Mouse (Mus musculus): ENCODE results near the gene Pla2g7. TPM values are rescaled to one million over a fixed set of nuclear protein-coding genes. Genes with fewer than 3 reads are reported as not detected.

The Pla2g7 gene
- total and polyA plus RNA-seq, 2 experiments from 2014 or later = 11.1 to 22.7 TPM

DNA sequence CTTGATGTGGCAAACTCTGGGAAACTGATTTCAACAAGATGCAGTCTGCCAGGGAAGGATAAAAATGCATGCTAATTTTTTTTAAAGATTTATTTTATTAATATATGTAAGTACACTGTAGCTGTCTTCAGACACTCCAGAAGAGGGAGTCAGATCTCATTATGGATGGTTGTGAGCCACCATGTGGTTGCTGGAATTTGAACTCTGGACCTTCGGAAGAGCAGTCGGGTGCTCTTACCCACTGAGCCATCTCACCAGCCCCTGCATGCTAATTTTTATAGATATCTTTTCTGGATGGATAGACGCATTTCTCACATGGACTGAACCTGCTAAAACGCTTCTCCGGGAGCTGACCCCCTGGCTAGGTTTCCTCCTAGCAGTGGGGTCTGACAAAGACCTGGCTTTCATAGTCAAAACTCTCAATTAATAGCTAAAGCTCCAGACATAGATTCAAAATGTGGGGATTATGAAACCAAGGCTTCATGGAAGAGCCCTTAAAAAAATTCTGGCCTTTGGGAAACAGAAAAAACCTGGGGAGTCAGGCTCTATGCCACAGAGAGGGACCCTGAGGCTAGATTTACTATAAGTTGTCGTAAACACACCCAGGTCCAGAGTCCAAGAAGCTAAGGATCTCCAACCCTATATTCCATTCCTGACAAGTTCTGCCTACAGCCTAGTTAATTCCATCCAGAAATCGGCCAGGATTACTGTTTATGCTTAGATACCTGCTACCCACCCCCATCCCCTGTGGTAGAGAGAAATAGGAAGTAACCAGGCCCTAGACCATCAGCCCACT, 4.5 kb upstream of the Pla2g7 start:
- H3K9me3 ChIP-seq (replicated peaks; ENCODE audit: control insufficient read depth, low read length) = no peaks in the 10 kb centered on the region
- ATAC-seq (ENCODE audit: insufficient read depth, low read depth) (no peak), DNase-seq (ENCODE audit: low spot score) (no peak)
- no peak for TF ChIP-seq EP300 (IDR thresholded peaks at IDR 0.05; ENCODE audit: low read depth)
- no peak for TF ChIP-seq CTCF (IDR thresholded peaks at IDR 0.05; ENCODE audit: low read depth)
- H3K27ac ChIP-seq (ENCODE audit: low read depth) = no peak overlapping the region
- no peaks in the 10 kb centered on the region for H3K4me1 ChIP-seq (ENCODE audit: control insufficient read depth, insufficient read depth)
- H3K4me2 ChIP-seq (ENCODE audit: low read depth, low read length) = no peak overlapping the region
- no peaks in the 10 kb centered on the region for H3K36me3 ChIP-seq (replicated peaks; ENCODE audit: control insufficient read depth, insufficient read depth, low read length)
- WGBS = 84% methylated on average over 7 of the region's 7 CpGs
- no peak overlapping the region for H3K4me3 ChIP-seq (ENCODE audit: low read depth, low read length)
- H3K9ac ChIP-seq (replicated peaks; ENCODE audit: low read depth, low read length) = no peak overlapping the region
- H3K27me3 ChIP-seq (ENCODE audit: control insufficient read depth, insufficient read depth, low read length) = no peaks in the 10 kb centered on the region

GRCm38 (mm10) chr17:43567593-43567991, 306 bp upstream of the Pla2g7 start:
- Histone ChIP-seq H3K4me2 (ENCODE audit: low read depth, low read length) (peak overlapping the region; percentile 68), H3K27ac (ENCODE audit: low read depth) (no peak overlapping the region), H3K36me3 (replicated peaks; ENCODE audit: control insufficient read depth, insufficient read depth, low read length) (no peaks in the 10 kb centered on the region), H3K9me3 (replicated peaks; ENCODE audit: control insufficient read depth, low read length) (no peaks in the 10 kb centered on the region), H3K27me3 (ENCODE audit: control insufficient read depth, insufficient read depth, low read length) (no peaks in the 10 kb centered on the region), H3K4me1 (ENCODE audit: control insufficient read depth, insufficient read depth) (peaks cover 4% of the 10 kb centered on the region; the same call in 1 of the 2 replicates), H3K9ac (replicated peaks; ENCODE audit: low read depth, low read length) (no peak overlapping the region), H3K4me3 (ENCODE audit: low read depth, low read length) (peak overlapping the region; percentile 52)
- DNase-seq (ENCODE audit: low spot score) (no peak), ATAC-seq (ENCODE audit: insufficient read depth, low read depth) (no peak)
- TF ChIP-seq CTCF (IDR thresholded peaks at IDR 0.05; ENCODE audit: low read depth) (no peak), EP300 (IDR thresholded peaks at IDR 0.05; ENCODE audit: low read depth) (no peak)
- 22% methylated on average over 12 of the region's 12 CpGs for WGBS

DNA sequence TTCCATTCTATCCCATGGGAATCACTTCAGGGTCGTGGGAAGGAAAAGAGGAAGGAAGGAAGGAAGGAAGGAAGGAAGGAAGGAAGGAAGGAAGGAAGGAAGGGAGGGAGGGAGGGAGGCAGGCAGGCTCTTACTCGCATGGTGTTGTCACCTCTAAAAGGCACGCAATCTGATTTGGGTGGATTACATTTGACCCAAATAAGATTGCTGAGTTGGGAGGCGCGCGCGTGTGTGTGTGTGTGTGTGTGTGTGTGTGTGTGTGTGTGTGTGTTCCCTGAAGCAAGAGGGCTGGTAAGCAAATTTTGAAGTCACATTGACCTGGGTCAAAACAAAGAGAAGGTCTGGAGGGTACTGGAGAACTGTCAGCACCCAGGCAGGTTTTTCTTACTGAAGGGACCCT, 1.4 kb downstream of the Pla2g7 start:
- Histone ChIP-seq H3K4me1 (ENCODE audit: control insufficient read depth, insufficient read depth) (peaks cover 4% of the 10 kb centered on the region; the same call in 1 of the 2 replicates), H3K9me3 (replicated peaks; ENCODE audit: control insufficient read depth, low read length) (no peaks in the 10 kb centered on the region), H3K9ac (replicated peaks; ENCODE audit: low read depth, low read length) (no peak overlapping the region), H3K27me3 (ENCODE audit: control insufficient read depth, insufficient read depth, low read length) (no peaks in the 10 kb centered on the region), H3K4me3 (ENCODE audit: low read depth, low read length) (no peak overlapping the region), H3K27ac (ENCODE audit: low read depth) (no peak overlapping the region), H3K36me3 (replicated peaks; ENCODE audit: control insufficient read depth, insufficient read depth, low read length) (no peaks in the 10 kb centered on the region), H3K4me2 (ENCODE audit: low read depth, low read length) (no peak overlapping the region)
- DNase-seq (ENCODE audit: low spot score) (no peak), ATAC-seq (ENCODE audit: insufficient read depth, low read depth) (no peak)
- TF ChIP-seq EP300 (IDR thresholded peaks at IDR 0.05; ENCODE audit: low read depth) = no peak
- no peak for TF ChIP-seq CTCF (IDR thresholded peaks at IDR 0.05; ENCODE audit: low read depth)
- WGBS = 70% methylated on average over 7 of the region's 7 CpGs

DNA sequence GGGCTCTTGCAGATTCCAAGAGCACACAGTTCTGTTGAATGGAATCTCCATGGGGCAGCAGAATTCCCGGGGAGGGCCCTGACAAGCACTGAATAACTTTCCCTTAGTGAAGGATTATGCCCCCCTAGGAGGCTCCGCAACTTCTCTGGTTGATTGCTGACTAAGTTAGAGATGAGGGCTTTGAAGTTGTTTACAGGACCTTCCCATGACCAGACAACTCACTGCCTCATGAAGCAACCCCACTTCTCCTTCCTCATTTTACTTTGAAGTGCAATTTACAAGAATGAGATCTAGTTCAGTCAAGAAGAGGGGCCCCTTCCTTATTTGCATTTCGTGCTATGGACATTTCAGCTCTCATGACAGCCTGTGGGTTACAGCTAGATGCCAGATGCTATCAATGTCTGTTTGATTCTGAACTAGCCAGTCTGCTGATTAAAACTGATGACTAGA, 5.8 kb downstream of the Pla2g7 start:
- Histone ChIP-seq H3K4me2 (ENCODE audit: low read depth, low read length) (no peak overlapping the region), H3K9me3 (replicated peaks; ENCODE audit: control insufficient read depth, low read length) (no peaks in the 10 kb centered on the region), H3K27ac (ENCODE audit: low read depth) (no peak overlapping the region), H3K9ac (replicated peaks; ENCODE audit: low read depth, low read length) (no peak overlapping the region), H3K4me3 (ENCODE audit: low read depth, low read length) (no peak overlapping the region), H3K27me3 (ENCODE audit: control insufficient read depth, insufficient read depth, low read length) (no peaks in the 10 kb centered on the region), H3K4me1 (ENCODE audit: control insufficient read depth, insufficient read depth) (peaks cover 3% of the 10 kb centered on the region; the same call in 1 of the 2 replicates), H3K36me3 (replicated peaks; ENCODE audit: control insufficient read depth, insufficient read depth, low read length) (no peaks in the 10 kb centered on the region)
- DNase-seq (ENCODE audit: low spot score) (no peak), ATAC-seq (ENCODE audit: insufficient read depth, low read depth) (no peak)
- 42% methylated on average over 3 of the region's 3 CpGs for WGBS
- no peak for TF ChIP-seq EP300 (IDR thresholded peaks at IDR 0.05; ENCODE audit: low read depth)
- no peak for TF ChIP-seq CTCF (IDR thresholded peaks at IDR 0.05; ENCODE audit: low read depth)

DNA sequence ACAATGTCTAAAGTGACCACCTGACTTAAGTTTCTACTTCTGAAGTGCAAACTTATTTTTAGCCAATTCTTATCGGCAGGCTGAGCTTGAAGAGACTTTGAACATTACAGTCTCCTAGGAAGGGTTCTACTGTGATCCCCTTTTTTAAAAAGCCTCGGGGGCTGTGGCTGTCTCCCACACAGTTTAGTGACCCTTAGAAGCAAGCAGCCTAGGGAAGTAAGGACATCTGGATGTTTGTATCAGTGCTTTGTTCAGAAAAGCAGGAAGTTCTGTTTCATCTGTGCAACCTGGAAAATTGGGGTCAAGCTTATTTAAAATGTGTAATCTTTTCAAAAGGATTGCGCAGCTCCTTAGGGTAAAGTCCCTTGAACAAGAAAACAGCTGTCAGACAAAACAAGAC, 12.6 kb downstream of the Pla2g7 start:
- Histone ChIP-seq H3K4me3 (ENCODE audit: low read depth, low read length) (no peak overlapping the region), H3K4me2 (ENCODE audit: low read depth, low read length) (peak overlapping the region; percentile 40), H3K36me3 (replicated peaks; ENCODE audit: control insufficient read depth, insufficient read depth, low read length) (no peaks in the 10 kb centered on the region), H3K27me3 (ENCODE audit: control insufficient read depth, insufficient read depth, low read length) (no peaks in the 10 kb centered on the region), H3K9ac (replicated peaks; ENCODE audit: low read depth, low read length) (no peak overlapping the region), H3K9me3 (replicated peaks; ENCODE audit: control insufficient read depth, low read length) (no peaks in the 10 kb centered on the region), H3K4me1 (ENCODE audit: control insufficient read depth, insufficient read depth) (peaks cover 8% of the 10 kb centered on the region; the same call in 1 of the 2 replicates), H3K27ac (ENCODE audit: low read depth) (peak overlapping the region; percentile 46; the same call in 1 of the 2 replicates)
- peak; percentile 11 for DNase-seq (ENCODE audit: low spot score)
- ATAC-seq (ENCODE audit: insufficient read depth, low read depth) = no peak
- TF ChIP-seq CTCF (IDR thresholded peaks at IDR 0.05; ENCODE audit: low read depth) (no peak), EP300 (IDR thresholded peaks at IDR 0.05; ENCODE audit: low read depth) (no peak)
- WGBS = 17% methylated on average over 3 of the region's 3 CpGs
